Mouse (Mus musculus) limb, embryonic 11.5 days (tissue): ENCODE measurements around the gene Smco2. TPM values are rescaled to one million over a fixed set of nuclear protein-coding genes. Genes with fewer than 3 reads are reported as not detected.

Source experiments
- ATAC-seq: fragments of 200-750 bp; cut with Nextera tagmentation; 2 replicates; pipeline ENCODE4 v1.8.0; 2017; ENCODE audit warnings: low read depth; ENCODE audit not compliant: insufficient number of reproducible peaks, low FRiP score, low TSS enrichment
- DNase-seq: peaks from one replicate; pipeline ENCODE4 v3.0.0-alpha.2; 2015; ENCODE audit warnings: low spot score
- H3K27ac ChIP-seq: fragments of 300-500 bp; sonication (generic); replicated peaks from 2 replicates; pipeline ENCODE4 v1.5.1; 2014; ENCODE audit warnings: low read depth, mild to moderate bottlenecking, low read length
- H3K27me3 ChIP-seq: fragments of 300-500 bp; sonication (generic); 2 replicates; pipeline ENCODE4 v1.6.1; 2014; ENCODE audit warnings: mild to moderate bottlenecking, low read length, mixed read lengths; ENCODE audit not compliant: control insufficient read depth, insufficient read depth
- H3K36me3 ChIP-seq: fragments of 300-500 bp; sonication (generic); 2 replicates; pipeline ENCODE4 v1.6.1; 2014; ENCODE audit warnings: mild to moderate bottlenecking, low read length, moderate library complexity, mixed read lengths; ENCODE audit not compliant: control insufficient read depth, insufficient read depth
- H3K4me1 ChIP-seq: fragments of 300-500 bp; sonication (generic); 2 replicates; pipeline ENCODE4 v1.6.1; 2014; ENCODE audit warnings: low read length, mixed read lengths; ENCODE audit not compliant: control insufficient read depth, insufficient read depth
- H3K4me2 ChIP-seq: fragments of 300-500 bp; sonication (generic); 2 replicates; pipeline ENCODE4 v1.6.1; 2014; ENCODE audit warnings: low read depth, mild to moderate bottlenecking, moderate library complexity; ENCODE audit not compliant: severe bottlenecking
- H3K4me3 ChIP-seq: fragments of 300-500 bp; sonication (generic); 2 replicates; pipeline ENCODE4 v1.5.1; 2014; ENCODE audit warnings: low read depth, low read length
- H3K9ac ChIP-seq: fragments of 300-500 bp; sonication (generic); 2 replicates; pipeline ENCODE4 v1.6.1; 2014; ENCODE audit warnings: mild to moderate bottlenecking, low read length
- H3K9me3 ChIP-seq: fragments of 300-500 bp; sonication (generic); 2 replicates; pipeline ENCODE4 v1.6.1; 2016; ENCODE audit warnings: low read length; ENCODE audit not compliant: control insufficient read depth
- WGBS: fragments of 180-500 bp; shearing (Covaris S2); extraction: QIAGEN DNeasy Blood & Tissue Kit; methylation state at CpG from one replicate; pipeline ENCODE4 v1.1.7; 2014; 5-methylcytosine and 5-hydroxymethylcytosine counted together
- polyA plus RNA-seq: library from polyadenylated mRNA; unstranded; fragments of >200 nt; fragmentation: Nextera tagmentation; extraction: Ambion mirVana; gene quantifications from 2 replicates; pipeline ENCODE4 v1.2.1, GENCODE M21; 2014

Smco2 gene
- polyA plus RNA-seq, 1 experiment from 2014 or later, result not detected

GRCm38 (mm10) chr6:146918341-146918740, 68.4 kb downstream of the Smco2 start:
- DNase-seq, result no peak
- Histone ChIP-seq H3K4me1 (peaks cover 2% of the 10 kb centered on the region), H3K36me3 (no peaks in the 10 kb centered on the region), H3K27me3 (no peaks in the 10 kb centered on the region), H3K27ac (no peak overlapping the region), H3K4me3 (no peak overlapping the region), H3K4me2 (no peak overlapping the region), H3K9me3 (no peaks in the 10 kb centered on the region), H3K9ac (no peak overlapping the region)
- no peak for ATAC-seq
- WGBS, result 90% methylated on average over 6 of the region's 6 CpGs

Other genes starting within 250 kb of the Smco2 start
- gene Med21, start 207.6 kb upstream of the Smco2 start, polyA plus RNA-seq, result 135 and 142 TPM in 2 replicates
- 27.6 and 29.6 TPM in 2 replicates for gene Tm7sf3, start 207.3 kb upstream of the Smco2 start, polyA plus RNA-seq
- gene Stk38l, start 125.1 kb upstream of the Smco2 start, polyA plus RNA-seq, result 20.4 and 25.4 TPM in 2 replicates
- 2.4 and 3.1 TPM in 2 replicates for gene Arntl2, start 54.0 kb upstream of the Smco2 start, polyA plus RNA-seq
- gene Ppfibp1, start 38.4 kb downstream of the Smco2 start, polyA plus RNA-seq, result 43.4 and 44.4 TPM in 2 replicates
- 0.14 TPM in 1 of 2 replicates, not detected in the other for gene 1700034J05Rik, start 104.3 kb downstream of the Smco2 start, polyA plus RNA-seq
- 1.1 and 1.3 TPM in 2 replicates for gene Rep15, start 182.5 kb downstream of the Smco2 start, polyA plus RNA-seq
- 111 and 115 TPM in 2 replicates for gene Mrps35, start 192.7 kb downstream of the Smco2 start, polyA plus RNA-seq
- 1.9 and 2.5 TPM in 2 replicates for gene Mansc4, start 236.9 kb downstream of the Smco2 start, polyA plus RNA-seq
- 10.2 and 10.6 TPM in 2 replicates for gene Klhl42, start 241.3 kb downstream of the Smco2 start, polyA plus RNA-seq